Mouse (Mus musculus) lung, adult 18-20 months (tissue): Measurements from ENCODE around the gene Med16.
A peak's percentile ranks its signal among the peaks of the same experiment; 100 is the strongest.

Experiments used
- DNase-seq, 2 experiments: peaks; one replicate each; pipeline ENCODE4 v3.0.0; 2022; ENCODE audit warnings: mixed read lengths in 2 of 2

The Med16 gene

GRCm38 (mm10) chr10:79932736-79933135 is 24.0 kb upstream of the Med16 start:
- peak; percentile 64 to 72 for DNase-seq

- DNase-seq, result no peak
Observed at GRCm38 (mm10) chr10:79931797-79932196, 23.1 kb upstream of the Med16 start.

- DNase-seq, result no peak
Observed at GRCm38 (mm10) chr10:79930826-79931186, 22.1 kb upstream of the Med16 start.

- DNase-seq, result no peak
Observed at GRCm38 (mm10) chr10:79929967-79930825, 21.5 kb upstream of the Med16 start.

GRCm38 (mm10) chr10:79928907-79929701 is 20.4 kb upstream of the Med16 start:
- no peak for DNase-seq

- DNase-seq, result peak; percentile 50 to 68
Observed at GRCm38 (mm10) chr10:79928030-79928694, 19.4 kb upstream of the Med16 start.

GRCm38 (mm10) chr10:79927324-79928029 is 18.8 kb upstream of the Med16 start:
- peak; percentile 46 to 53 for DNase-seq

- DNase-seq, result peak; percentile 91 to 93
Observed at GRCm38 (mm10) chr10:79926491-79927323, 18.0 kb upstream of the Med16 start, which contains the start of gene Arid3a. TSS of gene Arid3a (plus strand) at chr10:79927043.

GRCm38 (mm10) chr10:79925785-79926490 is 17.2 kb upstream of the Med16 start:
- peak in 1 of 2 experiments; percentile 30 for DNase-seq

- DNase-seq, result peak; percentile 88 to 89
Observed at GRCm38 (mm10) chr10:79924998-79925784, 16.5 kb upstream of the Med16 start.

- DNase-seq, result no peak
Observed at GRCm38 (mm10) chr10:79921572-79921971, 12.8 kb upstream of the Med16 start.

- no peak for DNase-seq
Observed at GRCm38 (mm10) chr10:79920958-79921535, 12.3 kb upstream of the Med16 start, which contains the start of gene R3hdm4. TSS of gene R3hdm4 (minus strand) at chr10:79921208.

GRCm38 (mm10) chr10:79920056-79920890 is 11.6 kb upstream of the Med16 start:
- DNase-seq, result no peak

GRCm38 (mm10) chr10:79919251-79919849 is 10.6 kb upstream of the Med16 start:
- peak in 1 of 2 experiments; percentile 57 for DNase-seq

- peak in 1 of 2 experiments; percentile 57 for DNase-seq
Observed at GRCm38 (mm10) chr10:79918231-79919078, 9.7 kb upstream of the Med16 start.

- no peak for DNase-seq
Observed at GRCm38 (mm10) chr10:79917532-79918100, 8.9 kb upstream of the Med16 start.
